Mouse (Mus musculus): Measurements from ENCODE around the gene Ablim1.

Ablim1 gene

DNA sequence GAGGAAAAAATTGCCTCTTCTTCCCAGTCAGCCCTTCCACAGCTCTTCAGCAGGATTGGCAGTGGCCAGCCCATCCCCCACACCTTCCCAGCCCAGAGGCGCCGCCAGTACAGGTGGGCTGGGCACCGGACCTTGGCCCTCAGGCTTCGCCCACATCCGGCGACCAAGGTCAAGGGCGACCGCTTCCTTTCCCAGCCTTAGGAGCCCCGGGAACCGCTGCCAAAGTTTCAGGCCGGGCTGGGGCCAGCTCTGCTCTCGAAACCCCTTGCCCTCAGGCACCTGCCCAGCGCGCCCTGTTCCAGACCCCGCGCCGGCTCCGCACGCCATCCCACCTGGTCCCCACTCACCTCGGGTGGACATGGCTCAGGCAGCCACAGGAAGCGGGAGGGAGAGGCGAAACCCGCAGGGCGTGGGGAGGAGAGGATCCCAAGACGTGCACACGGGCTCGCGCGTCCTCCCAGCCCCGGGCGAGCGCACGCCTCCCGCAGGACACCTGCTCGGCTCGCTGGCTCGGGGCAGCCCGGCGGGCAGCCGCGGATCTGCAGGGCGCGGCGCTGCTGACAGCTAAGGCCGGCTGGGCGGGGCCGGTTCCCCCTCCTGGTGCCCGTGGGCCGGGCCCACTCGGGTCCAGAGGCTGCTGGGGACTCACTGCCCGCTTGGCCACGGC is at the start of gene Ablim1:
TSS of gene Ablim1 (minus strand) at position 574 of the 667 bp plus-strand sequence.
- DNase-seq: peak; percentile 91

DNA sequence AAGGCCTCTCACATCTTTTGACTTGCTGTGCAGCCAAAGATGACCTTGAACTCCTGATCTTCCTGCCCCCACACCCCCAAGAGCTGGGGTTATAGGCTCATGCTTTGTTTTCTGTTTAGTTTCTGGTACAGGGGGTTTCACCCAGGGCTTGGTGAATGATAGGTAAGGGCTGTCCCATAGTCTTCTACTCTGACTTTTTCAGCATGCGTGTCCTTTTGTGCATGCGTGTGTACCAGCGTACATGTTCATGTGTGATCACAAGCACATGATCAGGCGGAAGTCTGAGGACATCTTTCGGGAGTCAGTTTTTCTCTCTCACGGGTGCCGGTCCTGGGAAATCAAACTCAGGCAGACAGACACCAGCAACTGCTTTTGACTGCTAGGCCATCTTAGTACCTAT is 48.8 kb upstream of the Ablim1 start:
- no peak for DNase-seq

DNA sequence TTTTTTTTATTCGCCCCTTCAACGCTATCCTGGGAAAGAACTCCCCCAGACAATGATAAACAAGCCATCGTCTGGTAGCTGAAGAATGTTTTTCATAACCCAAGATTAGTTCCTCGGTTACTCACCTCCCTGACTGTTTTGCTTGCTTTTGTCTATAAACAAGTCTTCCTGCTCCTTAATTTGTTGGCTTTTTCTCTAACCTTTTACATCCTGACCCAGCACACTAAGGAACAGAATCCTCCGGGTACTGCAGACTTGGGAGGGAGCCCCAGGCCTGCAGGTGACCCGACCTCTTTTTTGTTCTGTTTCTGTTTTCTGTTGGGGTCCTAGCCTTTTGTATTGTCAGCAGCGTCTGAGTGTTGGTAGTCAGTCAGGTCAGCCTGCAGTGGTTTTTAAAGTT is 48.4 kb upstream of the Ablim1 start:
- no peak for DNase-seq

DNA sequence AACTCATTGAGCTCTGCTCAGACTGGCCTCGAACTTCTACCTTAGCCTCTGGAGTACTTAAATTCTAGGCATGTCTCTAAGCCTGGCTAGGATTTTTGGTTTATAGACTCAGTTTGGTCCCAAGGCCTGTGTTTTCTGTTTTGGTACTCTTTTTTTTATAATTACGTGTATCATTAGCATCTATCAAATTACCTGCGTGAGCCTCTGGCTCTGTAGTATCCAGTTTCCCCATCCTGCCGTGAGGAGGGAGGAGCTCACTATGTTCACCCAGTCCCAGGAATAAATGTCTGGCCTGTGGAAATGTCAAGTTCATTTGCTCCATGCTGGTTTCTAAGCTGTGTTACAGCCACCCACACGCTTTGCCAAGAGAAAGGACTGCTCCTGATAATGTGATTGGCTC is 47.9 kb upstream of the Ablim1 start:
- no peak for DNase-seq

DNA sequence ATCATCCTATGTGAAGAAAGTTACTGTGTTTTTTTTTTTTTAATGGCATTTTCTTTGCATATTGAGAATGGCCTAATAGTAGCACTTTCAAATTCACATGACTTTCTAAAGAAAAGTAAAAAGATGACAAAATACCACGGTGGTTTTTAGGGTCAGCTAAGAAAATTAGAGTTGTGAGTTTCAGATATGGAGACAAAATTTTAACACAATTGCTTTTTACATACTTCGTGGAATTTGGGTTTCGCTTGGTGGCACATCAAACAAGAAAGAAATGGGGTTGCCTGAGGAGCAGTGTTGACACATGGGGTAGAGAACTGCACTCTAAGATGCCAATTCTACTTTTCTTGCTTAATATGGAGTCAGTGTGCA is 47.2 kb upstream of the Ablim1 start:
- DNase-seq: no peak

DNA sequence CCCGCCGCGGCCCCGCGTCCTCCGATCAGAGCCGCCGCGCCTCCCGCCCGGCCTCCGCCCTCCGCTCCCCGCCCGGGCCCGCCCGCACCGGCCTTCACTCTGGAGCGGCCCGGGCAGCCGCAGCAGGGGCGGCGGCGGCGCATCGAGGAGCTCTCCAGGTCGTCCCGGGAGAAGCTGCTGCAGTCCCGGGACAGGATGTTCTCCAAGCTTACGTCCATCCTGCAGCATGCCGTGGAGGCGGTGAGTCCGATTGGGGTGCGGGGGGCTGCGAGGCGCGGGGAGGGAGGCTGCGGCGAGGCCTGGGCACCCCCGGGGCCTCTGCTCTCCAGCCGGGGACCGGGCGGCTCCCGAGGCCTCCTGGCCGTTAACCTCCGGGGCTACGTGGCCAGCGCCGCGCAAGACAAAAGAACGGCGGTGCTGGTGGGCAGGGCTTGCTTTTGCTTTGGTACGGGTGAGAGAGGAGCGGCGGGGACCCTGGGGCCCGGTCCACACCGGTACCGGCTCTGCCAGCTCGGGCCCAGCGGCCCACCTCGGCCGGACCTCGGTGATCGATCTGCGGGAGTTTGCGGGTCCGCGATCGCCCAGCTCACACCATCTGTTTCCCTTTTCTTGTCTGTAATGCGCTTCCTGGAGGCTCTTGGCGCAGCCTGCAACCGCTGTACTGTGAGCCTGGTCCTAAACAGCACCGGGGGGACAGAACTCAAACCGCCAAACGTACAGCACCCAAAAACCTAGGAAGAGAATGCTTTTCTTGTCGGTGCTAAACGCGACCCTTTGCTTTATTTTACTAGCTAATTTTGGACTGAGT is 46.6 kb upstream of the Ablim1 start:
- no peak for DNase-seq

DNA sequence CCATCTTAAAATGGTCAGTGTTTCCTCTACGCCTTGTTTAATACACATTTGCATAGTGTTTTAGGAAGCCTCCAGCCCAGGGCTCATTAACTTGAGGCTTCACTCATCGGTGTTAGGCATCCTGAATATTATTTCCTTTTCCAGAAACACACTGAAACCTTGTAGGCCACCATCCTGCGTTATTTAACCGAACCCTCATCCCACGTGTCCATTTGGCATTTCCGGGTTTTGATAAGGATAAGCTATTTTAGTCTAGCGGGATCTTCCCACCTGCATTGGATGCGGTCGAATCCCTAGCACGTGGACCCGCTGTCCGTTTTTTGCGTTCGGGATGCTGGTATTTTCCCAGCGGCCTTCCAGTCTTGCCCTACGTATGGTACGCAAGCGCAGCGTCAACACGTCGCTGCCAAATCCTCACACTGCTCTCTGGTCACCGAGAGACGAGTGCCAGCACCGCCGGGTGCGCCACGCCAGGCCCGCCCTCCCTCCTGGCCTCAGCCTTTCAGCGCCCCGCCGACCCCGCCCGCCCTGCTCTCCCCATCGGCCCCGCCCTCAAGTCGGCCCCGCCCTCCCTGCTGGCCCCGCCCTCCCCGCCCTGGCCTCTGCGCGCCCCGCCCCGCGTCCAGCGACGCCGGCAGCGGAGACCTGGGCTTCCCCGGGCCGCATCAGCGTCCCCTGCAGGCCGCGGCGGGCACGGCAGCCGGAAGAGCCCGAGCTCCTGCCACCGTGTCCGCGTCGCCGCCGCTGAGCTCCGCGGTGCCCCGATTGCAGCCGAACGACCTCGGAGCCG is 45.8 kb upstream of the Ablim1 start, which contains the start of gene Fam160b1:
TSS of gene Fam160b1 (plus strand) at position 340 of the 790 bp plus-strand sequence.
- DNase-seq: peak; percentile 96

DNA sequence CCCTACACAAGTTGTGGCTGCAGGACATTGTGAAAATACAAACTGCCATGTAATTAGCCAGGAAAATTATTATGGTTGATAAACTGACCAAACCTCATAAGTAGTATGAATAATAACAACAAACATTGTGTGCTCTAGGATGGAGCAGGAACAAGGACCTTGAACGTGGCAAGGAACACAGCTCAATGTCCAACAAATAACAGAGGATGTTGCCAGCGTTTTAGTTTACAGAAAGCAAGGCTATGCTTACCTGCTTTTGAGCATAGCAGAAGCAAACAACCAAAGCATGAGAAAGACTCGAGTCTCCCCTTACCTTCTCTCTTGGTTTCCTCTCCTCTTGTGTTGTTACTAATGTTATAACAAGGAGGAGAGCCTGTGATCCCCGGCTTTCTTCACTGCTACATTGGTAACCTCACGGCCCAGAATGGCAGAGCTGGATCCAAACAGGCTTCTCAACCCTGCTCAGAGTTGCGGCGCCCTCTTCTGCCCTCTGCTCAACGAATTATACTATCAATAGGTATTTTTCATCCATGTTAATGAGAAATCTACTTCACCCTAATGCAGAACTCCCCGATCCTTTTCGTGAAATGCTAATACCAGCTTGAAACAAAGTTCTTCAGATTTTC is 45.1 kb upstream of the Ablim1 start:
- DNase-seq: peak; percentile 55

DNA sequence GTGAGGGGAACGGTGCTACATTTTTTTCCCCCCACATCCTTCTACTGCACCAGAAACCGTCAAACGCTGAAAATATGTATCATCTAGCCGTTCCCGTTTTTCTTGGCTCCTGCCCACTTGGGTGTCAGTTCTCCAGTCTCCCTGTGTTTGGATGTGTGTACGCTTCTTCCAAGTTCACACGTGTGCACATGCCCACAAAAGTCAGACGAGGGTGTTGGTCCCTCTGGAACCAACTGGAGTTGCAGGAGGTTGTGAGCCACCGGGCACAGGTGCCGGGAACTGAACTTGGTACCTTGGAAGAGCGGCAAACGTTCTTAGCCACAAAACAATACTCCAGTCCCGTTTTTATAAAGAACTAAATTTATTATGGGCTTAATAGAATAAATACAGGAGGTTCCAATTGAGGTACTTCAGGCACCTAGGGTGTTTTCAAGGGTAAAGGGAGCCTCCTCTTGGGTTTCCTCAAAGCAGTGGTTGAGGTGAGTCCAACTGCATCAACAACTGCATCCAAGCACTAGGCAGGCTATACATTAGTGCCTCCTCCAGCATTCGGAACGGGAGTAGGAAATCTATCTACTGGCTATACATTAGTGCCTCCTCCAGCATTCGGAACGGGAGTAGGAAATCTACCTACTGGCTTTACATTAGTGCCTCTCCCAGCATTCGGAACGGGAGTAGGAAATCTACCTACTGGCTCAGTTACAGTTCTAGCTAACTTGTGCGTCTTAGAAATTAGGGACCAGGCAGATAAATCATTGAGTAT is 44.3 kb upstream of the Ablim1 start:
- DNase-seq: no peak

DNA sequence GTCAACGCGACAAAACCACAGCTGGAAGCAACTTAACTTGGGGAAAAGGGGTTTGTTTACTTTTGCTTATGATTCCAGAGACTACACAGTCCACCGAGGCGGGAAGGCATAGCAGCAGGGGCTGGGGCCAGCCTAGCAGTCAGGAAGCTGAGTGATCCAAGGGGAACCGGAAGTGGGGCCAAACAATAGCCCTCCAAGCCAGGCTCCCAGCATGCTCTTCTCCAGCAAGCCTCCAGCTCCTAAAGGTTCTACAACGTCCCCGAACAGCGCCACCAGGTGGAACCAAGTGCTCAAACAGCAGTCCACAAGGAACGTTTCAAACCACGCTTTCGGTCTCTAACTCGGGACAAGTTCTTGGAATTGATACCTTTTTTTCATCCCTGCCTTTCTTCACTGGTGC is 43.6 kb upstream of the Ablim1 start:
- DNase-seq: peak; percentile 75

DNA sequence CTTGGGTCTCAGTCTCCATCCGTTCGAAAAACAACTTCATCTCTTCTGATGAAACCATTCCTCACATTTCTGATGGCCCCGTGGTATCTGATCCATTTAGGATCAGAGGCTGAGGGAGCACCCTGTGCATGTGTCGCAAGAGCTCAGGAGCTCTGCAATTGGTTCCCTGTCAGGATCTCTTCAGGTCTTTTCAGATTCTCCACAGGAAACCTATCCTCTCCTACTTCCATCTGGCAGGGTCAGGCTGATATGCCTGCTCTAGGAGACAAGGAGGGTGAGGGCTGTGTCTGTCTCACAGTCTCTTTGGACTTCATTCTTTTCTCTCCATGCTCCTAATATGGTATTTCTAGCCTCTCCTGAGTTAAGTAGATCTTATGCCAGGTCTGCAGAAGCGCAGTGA is 43.1 kb upstream of the Ablim1 start:
- no peak for DNase-seq

DNA sequence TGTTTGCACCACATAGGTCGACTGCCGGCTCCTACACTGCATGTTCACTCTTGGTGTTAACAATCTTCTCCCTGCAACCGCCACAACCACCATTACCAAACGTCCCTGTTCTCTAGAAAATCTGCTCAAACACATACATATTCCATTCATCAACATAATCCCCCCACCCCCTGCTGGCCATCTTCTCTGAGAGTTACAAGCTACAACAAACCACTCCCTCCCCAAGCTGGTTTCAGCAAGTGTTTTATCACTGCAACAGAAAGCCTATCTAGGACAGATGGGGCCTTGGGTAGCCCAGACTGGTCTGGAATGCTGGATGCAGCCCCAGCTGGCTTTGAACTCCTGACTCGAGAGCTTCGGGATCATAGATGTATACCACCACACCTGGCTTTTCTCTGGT is 42.5 kb upstream of the Ablim1 start:
- no peak for DNase-seq

DNA sequence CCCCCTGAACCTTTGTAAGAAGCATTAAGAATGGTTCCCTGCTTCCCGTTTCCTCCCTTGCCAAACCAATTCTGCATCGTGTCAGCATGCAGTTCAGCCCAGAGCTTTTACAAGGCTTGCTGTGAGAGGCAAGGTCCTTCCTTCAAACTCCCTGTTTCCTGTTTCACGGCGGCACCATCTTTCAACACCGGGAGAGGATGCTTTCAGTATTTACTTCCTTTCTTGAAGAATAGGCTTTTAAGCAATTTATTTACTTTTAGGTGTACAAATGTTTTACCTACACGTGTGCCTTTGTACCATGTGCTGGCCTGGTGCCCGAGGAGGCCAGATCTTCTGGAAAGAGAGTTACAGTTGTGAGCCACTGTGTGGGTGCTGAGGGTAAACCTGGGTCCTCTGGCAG is 41.6 kb upstream of the Ablim1 start:
- no peak for DNase-seq

DNA sequence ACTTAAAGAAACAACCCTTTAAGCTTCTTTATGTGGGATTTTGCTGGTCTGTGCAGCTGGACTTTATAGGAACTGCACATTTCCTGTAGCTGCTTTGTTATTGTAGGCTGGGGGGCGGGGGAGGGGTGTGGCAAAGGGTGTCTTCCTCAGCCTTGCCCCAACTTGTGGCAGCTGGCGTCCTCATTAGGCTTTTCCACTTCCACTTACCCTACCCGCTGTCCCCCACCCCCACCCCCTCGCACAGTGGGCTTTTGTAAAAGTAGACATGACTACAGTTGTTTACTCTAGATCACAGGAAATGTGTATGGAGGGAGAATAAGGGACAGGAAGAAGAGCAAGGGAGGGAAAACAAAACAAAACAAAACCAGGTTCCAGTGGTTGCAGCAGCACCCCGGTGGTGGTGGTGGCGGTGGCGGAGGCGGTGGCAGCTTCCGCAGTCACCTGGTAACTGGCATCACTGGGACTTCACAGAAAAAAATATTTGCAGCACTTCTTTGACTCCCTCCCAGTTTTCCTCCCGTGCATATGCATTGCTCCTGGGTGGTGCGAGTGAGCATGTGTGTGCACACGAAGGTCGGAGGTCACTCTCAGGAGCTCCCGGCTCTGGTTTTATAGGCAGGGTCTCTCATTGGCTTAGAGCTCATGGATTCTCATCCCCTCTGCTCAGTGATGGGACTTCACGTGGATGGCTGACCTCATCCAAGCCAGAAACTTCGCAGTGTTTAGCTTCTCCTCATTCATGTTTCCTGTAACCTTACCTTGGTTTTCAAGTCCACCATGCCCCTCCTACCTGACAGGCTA is 40.9 kb upstream of the Ablim1 start:
- no peak for DNase-seq

DNA sequence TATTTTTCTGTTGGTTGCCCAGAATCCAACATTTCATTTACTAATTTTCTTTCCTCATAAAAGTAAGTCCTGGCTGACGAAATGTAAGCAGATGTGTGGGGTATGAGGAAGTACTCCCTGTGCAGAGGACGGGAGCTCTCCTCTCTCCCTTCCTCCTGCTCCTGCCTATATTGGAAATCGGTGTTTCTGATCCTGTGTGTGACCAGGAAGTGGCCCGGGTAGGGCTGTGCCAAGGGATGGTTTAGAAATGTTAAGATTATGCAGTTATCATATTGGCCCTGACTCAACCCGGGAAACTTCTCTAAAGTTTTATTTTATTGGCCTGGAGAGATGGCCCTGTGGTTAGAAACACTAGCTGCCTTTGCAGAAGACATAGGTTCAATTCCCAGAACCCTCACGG is 40.0 kb upstream of the Ablim1 start:
- DNase-seq: no peak

DNA sequence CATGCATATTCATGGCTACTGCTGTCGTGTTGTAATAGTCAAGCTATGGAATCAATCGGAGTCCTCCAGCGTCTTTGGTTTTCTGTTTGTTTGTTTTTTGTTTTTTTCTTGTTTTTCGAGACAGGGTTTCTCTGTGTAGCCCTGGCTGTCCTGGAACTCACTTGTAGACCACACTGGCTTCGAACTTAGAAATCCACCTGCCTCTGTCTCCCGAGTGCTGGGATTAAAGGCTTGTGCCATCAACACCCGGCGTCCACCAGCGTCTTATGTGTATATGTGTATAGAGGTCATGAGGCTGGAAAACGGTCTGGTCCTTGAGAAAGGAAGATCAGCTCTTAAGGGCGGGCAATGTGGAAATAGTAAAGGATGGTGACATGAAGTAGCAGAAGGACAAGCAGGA is 39.3 kb upstream of the Ablim1 start:
- no peak for DNase-seq

DNA sequence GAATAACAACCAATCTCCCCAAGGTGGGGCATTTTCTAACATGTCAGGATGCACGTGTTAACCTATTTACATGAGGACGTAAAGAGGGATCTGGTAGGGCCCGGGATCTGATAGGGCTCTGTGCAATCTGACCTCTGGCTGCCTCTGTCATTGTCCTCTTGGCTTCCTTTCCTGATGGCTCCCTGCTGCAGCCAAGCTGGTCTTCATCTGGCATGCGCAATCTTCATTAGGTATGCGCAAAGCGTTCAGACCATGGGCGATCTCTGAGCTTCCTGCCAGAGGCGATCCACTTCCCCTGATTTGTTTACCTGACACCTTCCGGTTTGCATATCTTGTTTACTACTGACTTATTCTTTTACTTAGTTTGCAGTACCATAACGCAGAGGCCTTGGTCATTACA is 38.5 kb upstream of the Ablim1 start:
- DNase-seq: no peak

DNA sequence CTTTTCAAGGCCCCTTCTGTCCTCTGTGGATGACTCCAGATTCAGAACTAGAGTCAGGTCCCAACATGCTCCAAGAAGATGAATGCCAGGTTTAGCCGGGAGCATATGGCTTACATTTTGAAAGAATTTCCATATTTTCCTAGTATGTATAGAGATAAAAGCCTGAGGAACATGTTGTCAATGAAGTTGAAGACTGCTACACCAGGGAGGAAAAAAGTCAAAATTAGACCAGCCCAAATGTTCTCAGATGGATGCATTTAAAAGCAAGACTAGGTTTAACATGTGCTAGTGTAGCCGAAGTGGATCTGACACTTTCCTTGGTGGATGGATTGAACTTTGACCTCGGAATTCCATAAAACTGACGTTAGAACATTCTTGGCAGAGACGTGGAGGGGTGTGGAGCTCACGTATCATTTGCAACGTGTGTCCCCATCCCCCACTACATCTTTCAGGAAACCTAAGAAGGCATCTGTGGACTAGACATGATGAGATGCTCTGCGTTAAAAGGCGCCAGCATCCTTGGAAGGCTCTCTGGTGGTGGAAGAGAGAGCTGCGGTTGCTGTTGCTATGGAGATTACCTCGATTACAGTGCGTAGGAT is 37.7 kb upstream of the Ablim1 start:
- no peak for DNase-seq

DNA sequence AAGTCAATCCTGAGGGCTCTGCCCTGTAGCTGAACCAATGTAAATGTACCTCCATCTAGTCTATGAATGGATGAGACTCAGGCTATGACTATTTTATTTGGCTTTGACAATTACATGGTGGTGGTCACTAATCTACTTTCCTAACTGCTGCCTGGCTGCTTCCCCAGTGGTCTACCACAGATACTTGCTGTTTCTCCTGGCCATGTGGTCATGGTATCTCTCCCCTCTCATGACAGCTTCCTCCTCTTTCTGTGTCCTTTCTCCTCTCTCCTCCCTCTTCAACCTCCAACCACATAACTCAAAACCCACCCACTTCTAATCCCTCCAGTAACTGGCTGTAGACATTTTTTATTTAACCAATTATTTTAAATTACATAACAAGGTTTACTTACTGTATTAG is 34.4 kb upstream of the Ablim1 start:
- no peak for DNase-seq

DNA sequence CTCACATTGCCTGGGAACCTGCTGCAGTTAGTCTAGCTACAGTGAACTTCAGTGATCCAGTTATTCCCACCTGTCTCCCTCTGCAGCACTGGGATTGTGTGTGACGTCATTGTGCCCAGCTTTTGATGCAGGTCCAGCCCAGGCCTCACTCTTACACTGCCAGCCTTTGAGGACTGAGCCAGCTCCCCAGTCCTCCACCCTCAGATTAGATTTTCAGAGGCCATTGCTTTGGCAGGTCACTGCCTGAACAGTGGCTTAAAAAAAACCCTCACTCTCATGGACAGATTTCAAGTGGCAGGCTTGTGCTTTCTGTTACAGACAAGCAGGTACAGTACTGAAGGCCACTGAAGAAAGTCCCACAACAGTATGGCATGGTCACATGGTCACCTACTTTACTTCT is 30.0 kb upstream of the Ablim1 start:
- no peak for DNase-seq

DNA sequence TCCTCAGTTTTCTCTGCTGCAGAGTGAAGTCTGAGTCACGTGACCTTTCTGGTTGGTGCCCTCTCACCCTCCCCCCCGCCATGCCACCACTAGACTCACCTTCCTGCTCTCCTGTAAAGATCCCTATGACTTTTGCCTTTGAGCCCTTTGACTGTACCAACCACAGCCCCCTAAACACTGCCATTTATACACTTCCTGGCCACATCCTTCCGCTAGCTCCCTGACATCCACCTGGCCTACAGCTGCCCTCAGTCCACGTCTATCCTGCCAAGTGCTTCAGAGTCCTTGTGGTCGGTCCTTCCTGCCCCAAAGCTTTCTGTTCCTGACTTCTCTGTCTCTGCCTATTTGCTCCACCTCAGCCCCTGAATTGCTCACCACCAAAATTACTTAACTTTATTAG is 29.1 kb upstream of the Ablim1 start:
- no peak for DNase-seq

Measured in kidney, adult 9 months (tissue).